Mouse (Mus musculus) megakaryocyte, embryonic 14.5 days (primary cell): ENCODE results near the gene Shmt2.

Experiments used
- FLI1 ChIP-seq: IDR thresholded peaks from 2 replicates; pipeline ENCODE4 v1.6.1; 2012; ENCODE audit warnings: low read length, inconsistent platforms, mixed read lengths
- GATA1 ChIP-seq: IDR thresholded peaks from 3 replicates; pipeline ENCODE4 v1.6.1; 2012; ENCODE audit warnings: mixed read lengths, low read length, inconsistent platforms, borderline replicate concordance

DNA sequence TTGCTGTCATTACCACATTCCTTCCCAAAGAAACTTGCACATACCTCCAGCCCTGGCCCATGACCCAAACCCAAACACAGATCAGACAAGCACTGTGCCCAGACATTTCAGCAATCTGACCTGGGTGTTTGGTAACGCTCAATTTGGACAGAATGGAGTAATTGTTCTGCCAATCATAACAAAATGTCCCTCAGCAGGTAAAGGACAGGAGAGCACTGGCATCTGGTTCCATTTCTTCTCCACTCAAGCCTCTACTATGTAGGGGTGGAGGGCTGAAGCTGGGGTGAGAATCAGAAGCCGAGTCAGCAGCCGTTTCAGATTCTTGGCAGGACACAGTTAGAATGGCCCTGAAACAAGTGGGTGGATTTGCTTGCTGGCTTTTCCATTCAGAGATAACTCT lies 30.1 kb downstream of the Shmt2 start:
- TF ChIP-seq FLI1 (no peak), GATA1 (no peak)
